Mouse (Mus musculus): Measurements from ENCODE around the gene Pla1a. TPM values are rescaled to one million over a fixed set of nuclear protein-coding genes. Genes with fewer than 3 reads are reported as not detected.

The Pla1a gene
- polyA plus RNA-seq, 1 experiment from 2014 or later, result 0.11 TPM

DNA sequence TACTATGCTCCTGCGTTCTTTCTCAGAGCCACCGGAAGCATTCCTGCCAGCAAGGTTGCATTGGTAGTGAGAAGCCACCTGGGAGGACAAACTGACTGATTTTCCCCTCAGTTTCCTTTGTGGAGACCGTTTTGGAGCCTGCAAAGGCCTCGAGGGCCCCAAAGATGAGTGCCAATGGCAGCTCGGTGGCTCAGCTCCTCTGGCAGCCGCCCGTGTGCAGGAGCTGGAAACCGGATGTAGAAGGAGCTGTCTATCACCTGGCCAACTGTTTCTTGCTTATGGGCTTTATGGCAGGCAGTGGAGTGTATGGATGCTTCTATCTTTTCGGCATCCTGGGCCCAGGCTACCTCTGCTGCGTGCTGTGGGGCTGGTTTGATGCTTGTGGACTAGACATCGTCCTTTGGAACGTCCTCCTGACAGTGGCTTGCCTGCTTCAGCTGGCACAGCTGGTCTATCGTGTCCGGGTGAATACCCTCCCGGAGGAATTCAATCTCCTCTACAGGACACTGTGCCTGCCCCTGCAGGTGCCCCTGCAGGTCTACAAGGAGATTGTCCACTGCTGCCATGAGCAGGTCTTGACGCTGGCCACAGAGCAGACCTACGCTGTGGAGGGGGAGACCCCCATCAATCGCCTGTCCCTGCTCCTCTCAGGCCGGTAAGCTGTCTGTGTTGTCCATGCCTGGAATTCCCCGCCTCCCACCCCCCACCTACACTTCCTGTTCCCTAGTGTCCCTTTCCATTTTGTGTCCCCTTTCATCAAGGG lies 70.3 kb downstream of the Pla1a start:
- Histone ChIP-seq H3K27ac (replicated peaks) (peak overlapping the region; percentile 58), H3K27me3 (ENCODE audit: control insufficient read depth, insufficient read depth, low read length) (no peaks in the 10 kb centered on the region), H3K4me1 (replicated peaks; ENCODE audit: control insufficient read depth, insufficient read depth) (peaks cover 5% of the 10 kb centered on the region; the same call in 1 of the 2 replicates), H3K4me3 (ENCODE audit: low read depth, low read length) (peak overlapping the region; percentile 32), H3K9ac (ENCODE audit: low read length) (peak overlapping the region; percentile 24), H3K9me3 (ENCODE audit: control insufficient read depth, low read length) (no peaks in the 10 kb centered on the region), H3K4me2 (replicated peaks; ENCODE audit: low read depth) (peak overlapping the region; percentile 34), H3K36me3 (ENCODE audit: control insufficient read depth, insufficient read depth, low read length) (no peaks in the 10 kb centered on the region)
- TF ChIP-seq EP300 (optimal IDR thresholded peaks at IDR 0.05) (no peak), CTCF (IDR thresholded peaks at IDR 0.05; ENCODE audit: low read depth) (no peak)
- DNase-seq (ENCODE audit: low spot score) (no peak), ATAC-seq (ENCODE audit: low FRiP score, low TSS enrichment) (0 out of 2 replicates have a peak, but pooled peaks have one; percentile 24)
- WGBS, result 61% methylated on average over 20 of the region's 20 CpGs

DNA sequence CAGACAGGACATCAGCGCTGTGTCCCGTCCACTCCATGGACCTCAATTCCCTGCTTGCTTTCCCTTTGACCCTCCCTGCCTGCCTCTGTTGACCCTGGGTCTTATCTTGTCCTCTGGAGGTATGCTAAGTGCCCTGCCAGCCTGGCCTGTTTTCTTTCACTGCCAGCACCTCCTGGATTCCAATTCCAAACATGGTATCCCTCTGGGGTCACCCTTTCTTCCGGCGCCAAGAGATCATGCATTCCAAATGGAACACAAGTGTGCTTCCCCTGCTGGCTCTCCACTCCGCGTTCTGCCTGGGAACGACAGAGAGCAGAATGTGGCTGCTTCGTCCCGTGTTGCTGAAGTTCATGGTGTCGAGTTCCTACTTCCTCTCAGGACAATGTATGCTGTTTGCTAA lies 71.0 kb downstream of the Pla1a start, which contains the start of gene Popdc2:
TSS of gene Popdc2 (plus strand) at position 277 of the 400 bp plus-strand sequence.
- WGBS, result 14% methylated on average over 10 of the region's 10 CpGs
- Histone ChIP-seq H3K4me2 (replicated peaks; ENCODE audit: low read depth) (peak within 1 kb of the TSS; percentile 34), H3K4me1 (replicated peaks; ENCODE audit: control insufficient read depth, insufficient read depth) (peaks cover 5% of the 10 kb centered on the region; the same call in 1 of the 2 replicates), H3K9ac (ENCODE audit: low read length) (peak within 1 kb of the TSS; percentile 24), H3K4me3 (ENCODE audit: low read depth, low read length) (peak within 1 kb of the TSS; percentile 32), H3K36me3 (ENCODE audit: control insufficient read depth, insufficient read depth, low read length) (no peaks in the 10 kb centered on the region), H3K27ac (replicated peaks) (peak within 1 kb of the TSS; percentile 58), H3K9me3 (ENCODE audit: control insufficient read depth, low read length) (no peaks in the 10 kb centered on the region), H3K27me3 (ENCODE audit: control insufficient read depth, insufficient read depth, low read length) (no peaks in the 10 kb centered on the region)
- DNase-seq (ENCODE audit: low spot score), result peak; percentile 30
- ATAC-seq (ENCODE audit: low FRiP score, low TSS enrichment), result 0 out of 2 replicates have a peak, but pooled peaks have one; percentile 47
- TF ChIP-seq CTCF (IDR thresholded peaks at IDR 0.05; ENCODE audit: low read depth) (no peak), EP300 (optimal IDR thresholded peaks at IDR 0.05) (no peak)

DNA sequence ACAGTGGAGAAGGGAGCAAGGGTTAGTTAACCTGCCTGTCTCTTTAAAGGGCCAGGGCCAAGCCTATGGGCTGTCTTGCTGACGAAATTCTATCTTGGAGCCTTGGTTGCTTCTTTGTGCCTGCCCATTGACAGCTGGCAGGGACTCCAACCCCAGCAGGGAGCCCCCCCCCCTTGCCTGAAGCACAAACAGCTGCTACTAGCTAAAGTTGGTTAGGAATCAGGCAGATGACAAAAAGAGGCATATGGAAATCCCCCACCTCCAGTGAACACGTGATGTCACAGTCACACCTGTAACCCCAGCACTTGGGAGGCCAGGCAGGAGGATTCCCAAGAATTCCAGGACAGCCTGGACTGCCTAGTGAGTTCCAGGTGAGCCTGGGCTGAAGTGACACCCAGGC lies 72.6 kb downstream of the Pla1a start:
- Histone ChIP-seq H3K4me1 (replicated peaks; ENCODE audit: control insufficient read depth, insufficient read depth) (peaks cover 5% of the 10 kb centered on the region; the same call in 1 of the 2 replicates), H3K4me3 (ENCODE audit: low read depth, low read length) (no peak overlapping the region), H3K36me3 (ENCODE audit: control insufficient read depth, insufficient read depth, low read length) (no peaks in the 10 kb centered on the region; the same call in 1 of the 2 replicates), H3K27me3 (ENCODE audit: control insufficient read depth, insufficient read depth, low read length) (no peaks in the 10 kb centered on the region), H3K9me3 (ENCODE audit: control insufficient read depth, low read length) (no peaks in the 10 kb centered on the region), H3K9ac (ENCODE audit: low read length) (no peak overlapping the region), H3K4me2 (replicated peaks; ENCODE audit: low read depth) (no peak overlapping the region), H3K27ac (replicated peaks) (no peak overlapping the region)
- DNase-seq (ENCODE audit: low spot score) (no peak), ATAC-seq (ENCODE audit: low FRiP score, low TSS enrichment) (no peak; the same call in 1 of the 2 replicates)
- no peak for TF ChIP-seq EP300 (optimal IDR thresholded peaks at IDR 0.05)
- TF ChIP-seq CTCF (IDR thresholded peaks at IDR 0.05; ENCODE audit: low read depth), result no peak
- WGBS, result 22% methylated on average over 2 of the region's 2 CpGs

DNA sequence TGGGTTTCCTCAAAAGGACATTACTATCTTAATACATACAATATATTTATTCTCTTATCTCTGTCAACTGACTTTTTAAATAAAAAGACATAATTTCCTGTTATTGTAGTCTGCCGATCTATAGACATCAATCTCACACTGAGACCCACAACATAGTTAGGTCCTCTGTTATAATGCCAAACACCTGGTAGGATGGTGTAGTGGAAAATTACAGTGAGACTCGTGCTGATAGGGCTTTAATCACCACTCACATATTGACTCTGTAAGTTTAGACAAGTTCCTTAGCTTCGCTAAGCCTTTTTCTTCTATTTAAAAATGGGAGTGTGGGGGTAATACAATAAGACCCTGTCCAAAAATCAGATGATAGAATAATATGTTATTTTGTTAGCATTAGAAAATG lies 73.1 kb downstream of the Pla1a start:
- H3K9me3 ChIP-seq (ENCODE audit: control insufficient read depth, low read length), result no peaks in the 10 kb centered on the region
- H3K9ac ChIP-seq (ENCODE audit: low read length), result no peak overlapping the region
- H3K4me1 ChIP-seq (replicated peaks; ENCODE audit: control insufficient read depth, insufficient read depth), result peaks cover 5% of the 10 kb centered on the region; the same call in 1 of the 2 replicates
- DNase-seq (ENCODE audit: low spot score) (no peak), ATAC-seq (ENCODE audit: low FRiP score, low TSS enrichment) (no peak)
- no peaks in the 10 kb centered on the region; the same call in 1 of the 2 replicates for H3K36me3 ChIP-seq (ENCODE audit: control insufficient read depth, insufficient read depth, low read length)
- TF ChIP-seq CTCF (IDR thresholded peaks at IDR 0.05; ENCODE audit: low read depth) (no peak), EP300 (optimal IDR thresholded peaks at IDR 0.05) (no peak)
- no peak overlapping the region for H3K4me3 ChIP-seq (ENCODE audit: low read depth, low read length)
- WGBS, result 50% methylated on average over 3 of the region's 3 CpGs
- H3K4me2 ChIP-seq (replicated peaks; ENCODE audit: low read depth), result no peak overlapping the region
- no peaks in the 10 kb centered on the region for H3K27me3 ChIP-seq (ENCODE audit: control insufficient read depth, insufficient read depth, low read length)
- no peak overlapping the region for H3K27ac ChIP-seq (replicated peaks)

DNA sequence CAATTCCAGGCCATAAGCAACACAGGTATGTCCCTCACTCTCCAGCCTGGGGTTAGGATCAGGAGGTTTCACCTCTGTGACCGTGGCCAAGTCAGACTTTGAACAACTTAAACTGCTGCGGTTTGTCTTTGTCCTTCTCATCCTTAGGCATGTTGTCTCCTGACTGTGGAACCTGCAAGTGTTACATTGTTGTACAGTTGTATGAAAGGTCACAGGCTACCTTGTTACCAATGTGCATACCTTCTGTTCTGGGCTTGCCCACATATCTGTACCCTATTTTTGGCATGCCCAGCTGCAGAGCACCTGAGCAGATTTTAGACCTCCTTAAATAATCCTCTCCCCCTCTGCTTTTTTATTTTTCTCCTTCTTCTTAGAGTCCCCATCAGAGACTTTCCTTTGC lies 73.7 kb downstream of the Pla1a start:
- TF ChIP-seq CTCF (IDR thresholded peaks at IDR 0.05; ENCODE audit: low read depth) (no peak), EP300 (optimal IDR thresholded peaks at IDR 0.05) (no peak)

More for the DNA sequence above, 73.7 kb downstream of the Pla1a start:
- Histone ChIP-seq H3K9me3 (ENCODE audit: control insufficient read depth, low read length) (no peaks in the 10 kb centered on the region), H3K27me3 (ENCODE audit: control insufficient read depth, insufficient read depth, low read length) (no peaks in the 10 kb centered on the region), H3K9ac (ENCODE audit: low read length) (no peak overlapping the region), H3K4me3 (ENCODE audit: low read depth, low read length) (no peak overlapping the region), H3K4me1 (replicated peaks; ENCODE audit: control insufficient read depth, insufficient read depth) (peaks cover 5% of the 10 kb centered on the region; the same call in 1 of the 2 replicates), H3K27ac (replicated peaks) (no peak overlapping the region), H3K4me2 (replicated peaks; ENCODE audit: low read depth) (no peak overlapping the region), H3K36me3 (ENCODE audit: control insufficient read depth, insufficient read depth, low read length) (no peaks in the 10 kb centered on the region; the same call in 1 of the 2 replicates)
- ATAC-seq (ENCODE audit: low FRiP score, low TSS enrichment), result no peak
- no peak for DNase-seq (ENCODE audit: low spot score)
- 89% methylated on average over 2 of the region's 2 CpGs for WGBS
